Mouse (Mus musculus) activated CD4-positive, CD25-positive, alpha-beta regulatory T cell, adult 4 months (primary cell): ENCODE measurements around the gene Ccdc106. TPM values are rescaled to one million over a fixed set of nuclear protein-coding genes. Genes with fewer than 3 reads are reported as not detected.

Source experiments
- ATAC-seq: one replicate; pipeline ENCODE4 v1.8.0; 2017
- polyA plus RNA-seq, 2 experiments: library from polyadenylated mRNA; unstranded; fragments of 100-300 nt; shearing (Covaris generic); gene quantifications; one replicate each; pipeline ENCODE4 v1.2.1; 2017

Ccdc106 gene
- polyA plus RNA-seq, 2 experiments from 2014 or later: 0.60 TPM; not detected in 1

- ATAC-seq: no peak
These were observed 60.9 kb downstream of the Ccdc106 start for GRCm38 (mm10) chr7:5081241-5081640.

- no peak for ATAC-seq
These were observed 61.6 kb downstream of the Ccdc106 start for GRCm38 (mm10) chr7:5081939-5082338.

- ATAC-seq: no peak
These were observed 63.2 kb downstream of the Ccdc106 start for GRCm38 (mm10) chr7:5083325-5084105.

- ATAC-seq: no peak
These were observed 65.2 kb downstream of the Ccdc106 start for GRCm38 (mm10) chr7:5085512-5085911.

GRCm38 (mm10) chr7:5086921-5087440, 66.6 kb downstream of the Ccdc106 start:
- no peak for ATAC-seq

GRCm38 (mm10) chr7:5087886-5088285, 67.5 kb downstream of the Ccdc106 start:
- no peak for ATAC-seq

- no peak for ATAC-seq
These were observed 69.5 kb downstream of the Ccdc106 start for GRCm38 (mm10) chr7:5089853-5090252.

GRCm38 (mm10) chr7:5091008-5091728, 70.8 kb downstream of the Ccdc106 start:
- ATAC-seq: no peak

- ATAC-seq: no peak
These were observed 72.0 kb downstream of the Ccdc106 start for GRCm38 (mm10) chr7:5092381-5092780.

GRCm38 (mm10) chr7:5092831-5093510, 72.6 kb downstream of the Ccdc106 start:
- ATAC-seq: no peak

GRCm38 (mm10) chr7:5098769-5099168, 78.4 kb downstream of the Ccdc106 start:
- no peak for ATAC-seq

GRCm38 (mm10) chr7:5099796-5100195, 79.4 kb downstream of the Ccdc106 start:
- no peak for ATAC-seq

- ATAC-seq: no peak
These were observed 80.8 kb downstream of the Ccdc106 start for GRCm38 (mm10) chr7:5101066-5101663.

- ATAC-seq: no peak
These were observed 82.2 kb downstream of the Ccdc106 start for GRCm38 (mm10) chr7:5102564-5102963.

- ATAC-seq: no peak
These were observed 87.9 kb downstream of the Ccdc106 start for GRCm38 (mm10) chr7:5108272-5108671.

GRCm38 (mm10) chr7:5109301-5109700, 88.9 kb downstream of the Ccdc106 start:
- no peak for ATAC-seq

Other genes with a start within 250 kb of the Ccdc106 start
- gene Fam71e2, start 249.3 kb upstream of the Ccdc106 start, polyA plus RNA-seq: not detected
- not detected for gene Il11, start 237.7 kb upstream of the Ccdc106 start, polyA plus RNA-seq
- not detected for gene Tmem190, start 237.6 kb upstream of the Ccdc106 start, polyA plus RNA-seq
- 1 to 10 TPM in 1 of 2 experiments, not detected in 1; 1.2 TPM for gene Tmem238, start 230.9 kb upstream of the Ccdc106 start, polyA plus RNA-seq
- 100 to 1,000 TPM; 460 to 740 TPM for gene Rpl28, start 227.7 kb upstream of the Ccdc106 start, polyA plus RNA-seq
- 10 to 100 TPM; 39.3 to 43.6 TPM for gene Ube2s, start 208.0 kb upstream of the Ccdc106 start, polyA plus RNA-seq
- gene Shisa7, start 175.9 kb upstream of the Ccdc106 start, polyA plus RNA-seq: under 1 TPM in 1 of 2 experiments, not detected in 1; 0.09 TPM
- gene Isoc2b, start 150.3 kb upstream of the Ccdc106 start, polyA plus RNA-seq: 10 to 100 TPM; 34.4 to 50.2 TPM
- gene Isoc2a, start 143.4 kb upstream of the Ccdc106 start, polyA plus RNA-seq: under 1 TPM; 0.20 to 0.69 TPM
- gene Gm36210, start 114.0 kb upstream of the Ccdc106 start, polyA plus RNA-seq: not detected
- 1 to 10 TPM; 1.9 TPM for gene Zfp628, start 105.3 kb upstream of the Ccdc106 start, polyA plus RNA-seq
- gene Nat14, start 98.5 kb upstream of the Ccdc106 start, polyA plus RNA-seq: not detected
- gene Ssc5d, start 94.8 kb upstream of the Ccdc106 start, polyA plus RNA-seq: under 1 TPM in 1 of 2 experiments, not detected in 1; 0.10 TPM
- gene Sbk2, start 56.1 kb upstream of the Ccdc106 start, polyA plus RNA-seq: not detected
- not detected for gene Sbk3, start 49.4 kb upstream of the Ccdc106 start, polyA plus RNA-seq
- 1 to 10 TPM; 2.9 to 5.3 TPM for gene Zfp579, start 24.4 kb upstream of the Ccdc106 start, polyA plus RNA-seq
- gene Zfp524, start 6.1 kb upstream of the Ccdc106 start, polyA plus RNA-seq: 10 to 100 TPM; 33.3 to 55.4 TPM
- gene Fiz1, start 5.9 kb upstream of the Ccdc106 start, polyA plus RNA-seq: 10 to 100 TPM in 1 of 2 experiments, 1 to 10 TPM in 1; 8.1 to 10.1 TPM
- 10 to 100 TPM in 1 of 2 experiments, 1 to 10 TPM in 1; 5.6 to 19.0 TPM for gene Gm44973, start 5.1 kb upstream of the Ccdc106 start, polyA plus RNA-seq
- 1 to 10 TPM; 3.5 to 5.3 TPM for gene Zfp865, start 177 bp upstream of the Ccdc106 start, polyA plus RNA-seq
- gene 4632433K11Rik, start 13.6 kb downstream of the Ccdc106 start, polyA plus RNA-seq: not detected
- gene Zfp784, start 17.9 kb downstream of the Ccdc106 start, polyA plus RNA-seq: 1 to 10 TPM; 2.5 to 3.1 TPM
- gene Zfp580, start 31.0 kb downstream of the Ccdc106 start, polyA plus RNA-seq: 1 to 10 TPM; 1.2 to 2.8 TPM
- 10 to 100 TPM; 24.2 to 30.1 TPM for gene U2af2, start 41.6 kb downstream of the Ccdc106 start, polyA plus RNA-seq
- gene Epn1, start 59.7 kb downstream of the Ccdc106 start, polyA plus RNA-seq: 1 to 10 TPM; 7.0 to 8.3 TPM
- gene Rfpl4, start 96.4 kb downstream of the Ccdc106 start, polyA plus RNA-seq: not detected
- gene Rasl2-9, start 105.4 kb downstream of the Ccdc106 start, polyA plus RNA-seq: under 1 TPM in 1 of 2 experiments, not detected in 1; 0.58 TPM
- gene Vmn1r55, start 129.1 kb downstream of the Ccdc106 start, polyA plus RNA-seq: under 1 TPM in 1 of 2 experiments, not detected in 1; 0.05 TPM
- gene Vmn1r56, start 176.2 kb downstream of the Ccdc106 start, polyA plus RNA-seq: not detected
- gene Vmn1r57, start 197.9 kb downstream of the Ccdc106 start, polyA plus RNA-seq: not detected